Mouse (Mus musculus) embryonic facial prominence, embryonic 12.5 days (tissue): ENCODE results near the gene Rlf. TPM values are rescaled to one million over a fixed set of nuclear protein-coding genes. Genes with fewer than 3 reads are reported as not detected.
A peak's percentile ranks its signal among the peaks of the same experiment; 100 is the strongest.

Experiments
- ATAC-seq: fragments of 200-750 bp; cut with Nextera tagmentation; 2 replicates; pipeline ENCODE4 v1.8.0; 2017; ENCODE audit not compliant: insufficient number of reproducible peaks, insufficient read depth, low FRiP score, low TSS enrichment
- H3K27ac ChIP-seq: fragments of 300-500 bp; sonication (generic); 2 replicates; pipeline ENCODE4 v1.5.1; 2016; ENCODE audit warnings: mild to moderate bottlenecking
- H3K27me3 ChIP-seq: fragments of 300-500 bp; sonication (generic); 2 replicates; pipeline ENCODE4 v1.6.1; 2016; ENCODE audit warnings: mild to moderate bottlenecking, moderate library complexity
- H3K36me3 ChIP-seq: fragments of 300-500 bp; sonication (generic); 2 replicates; pipeline ENCODE4 v1.6.1; 2016; ENCODE audit warnings: mild to moderate bottlenecking
- H3K4me1 ChIP-seq: fragments of 300-500 bp; sonication (generic); 2 replicates; pipeline ENCODE4 v1.6.1; 2016
- H3K4me2 ChIP-seq: fragments of 300-500 bp; sonication (generic); replicated peaks from 2 replicates; pipeline ENCODE4 v1.6.1; 2016; ENCODE audit warnings: mild to moderate bottlenecking, moderate library complexity
- H3K4me3 ChIP-seq: fragments of 300-500 bp; sonication (generic); 2 replicates; pipeline ENCODE4 v1.5.1; 2016; ENCODE audit warnings: mild to moderate bottlenecking
- H3K9ac ChIP-seq: fragments of 300-500 bp; sonication (generic); 2 replicates; pipeline ENCODE4 v1.6.1; 2016; ENCODE audit warnings: mild to moderate bottlenecking, moderate library complexity
- H3K9me3 ChIP-seq: fragments of 300-500 bp; sonication (generic); 2 replicates; pipeline ENCODE4 v1.6.1; 2016; ENCODE audit warnings: mild to moderate bottlenecking, moderate library complexity
- WGBS: fragments of 180-500 bp; shearing (Covaris S2); methylation state at CpG from one replicate; pipeline ENCODE4 v1.1.7; 2016; 5-methylcytosine and 5-hydroxymethylcytosine counted together
- polyA plus RNA-seq: library from polyadenylated mRNA; unstranded; fragments of >200 nt; fragmentation: Nextera tagmentation; extraction: Ambion mirVana; gene quantifications from 2 replicates; pipeline ENCODE4 v1.2.1, GENCODE M21; 2016

Rlf gene
- polyA plus RNA-seq, 1 experiment from 2014 or later, result 35.6 TPM

DNA sequence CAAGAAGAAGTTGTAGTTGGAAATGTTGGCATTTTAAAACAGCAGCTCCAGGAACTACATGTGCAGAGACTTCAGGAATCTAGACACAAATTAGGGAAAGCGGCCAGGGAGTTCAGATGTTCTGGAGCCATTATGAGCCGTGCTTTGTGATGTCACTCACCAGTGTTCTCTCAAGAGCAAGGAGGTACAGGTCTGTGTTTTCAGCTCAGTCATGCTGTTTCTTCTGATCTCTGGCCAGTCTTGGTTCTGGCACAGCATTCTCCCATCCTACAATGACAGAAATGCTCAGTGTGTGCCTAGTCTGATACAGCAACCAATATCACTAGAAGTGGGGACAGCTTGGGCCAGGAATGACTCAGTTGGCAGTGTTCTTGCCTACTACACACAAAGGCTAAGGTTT lies 105.8 kb downstream of the Rlf start, which contains the start of gene Tmco2:
Tmco2 (minus strand) TSS at position 101 of the 400 bp plus-strand sequence.
- WGBS, result 81% methylated on average over 2 of the region's 2 CpGs
- H3K36me3 ChIP-seq, result no peaks in the 10 kb centered on the region

DNA sequence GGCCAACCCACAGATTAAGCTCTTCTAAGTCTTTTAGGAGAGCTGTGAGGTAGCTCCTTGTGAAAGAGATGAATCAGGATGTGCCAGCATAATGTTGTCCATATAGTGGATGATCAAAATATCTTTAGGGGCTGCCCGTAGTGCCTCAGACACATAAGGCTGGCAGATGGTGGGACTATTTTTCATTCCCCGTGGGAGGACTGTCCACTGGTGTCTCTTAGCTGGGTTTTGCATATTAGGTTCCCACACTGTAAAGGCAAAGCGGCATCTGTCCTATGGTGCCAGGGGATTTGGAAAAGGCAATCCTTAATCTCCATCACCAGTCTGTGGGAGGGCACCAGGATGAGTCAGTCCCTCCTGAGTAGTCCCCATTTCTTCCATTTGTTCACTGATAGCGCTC lies 111.6 kb downstream of the Rlf start:
- ATAC-seq, result no peak

More for the DNA sequence above, 105.8 kb downstream of the Rlf start, which contains the start of gene Tmco2:
- H3K4me1 ChIP-seq, result no peaks in the 10 kb centered on the region
- H3K9me3 ChIP-seq, result no peaks in the 10 kb centered on the region
- no peaks in the 10 kb centered on the region for H3K27me3 ChIP-seq
- H3K27ac ChIP-seq, result no peak within 1 kb of the TSS
- no peak for ATAC-seq
- no peak within 1 kb of the TSS for H3K9ac ChIP-seq
- H3K4me2 ChIP-seq, result no peak within 1 kb of the TSS
- no peak within 1 kb of the TSS for H3K4me3 ChIP-seq

DNA sequence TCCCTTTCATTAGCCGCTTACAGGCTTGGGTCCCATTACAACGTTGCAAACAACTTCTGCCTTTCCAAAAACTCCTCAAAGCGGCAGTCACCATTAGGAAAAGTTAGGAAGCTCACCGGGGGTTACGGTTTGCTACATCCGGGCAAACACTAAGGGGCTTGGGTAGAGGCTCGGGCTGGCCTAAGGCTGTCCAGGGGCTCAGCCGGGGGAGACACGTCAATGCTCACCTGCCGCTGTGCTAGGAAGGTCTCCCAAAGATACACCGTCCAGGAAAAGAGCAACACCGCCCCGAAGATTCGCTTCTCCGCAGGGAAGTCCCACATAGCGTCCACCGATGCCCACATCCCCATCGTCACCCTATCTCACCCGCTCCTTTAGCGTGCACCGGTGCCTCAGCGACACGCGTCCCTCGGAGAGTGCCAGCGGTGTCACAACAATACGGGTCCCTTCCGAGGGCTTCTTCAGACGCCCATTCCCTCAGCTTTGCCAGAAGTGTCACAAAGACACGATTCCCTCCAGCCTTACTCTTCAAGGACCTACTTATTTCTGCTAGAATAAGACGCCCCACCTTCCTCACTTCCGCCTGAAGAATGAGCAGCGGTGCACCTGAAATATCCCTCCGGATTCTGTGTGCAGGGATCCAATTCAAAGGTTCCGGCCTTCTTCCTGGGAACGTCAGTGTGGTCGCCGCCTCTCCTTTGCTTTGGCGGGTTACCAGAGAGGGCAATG lies 117.1 kb downstream of the Rlf start, which contains the start of gene Zmpste24:
Zmpste24 (minus strand) TSS at position 592 of the 729 bp plus-strand sequence.
- Histone ChIP-seq H3K4me1 (peaks cover 5% of the 10 kb centered on the region), H3K27ac (peak within 1 kb of the TSS; percentile 9; the same call in 1 of the 2 replicates), H3K9ac (peak within 1 kb of the TSS; percentile 69), H3K9me3 (no peaks in the 10 kb centered on the region), H3K4me2 (peak within 1 kb of the TSS; percentile 76), H3K4me3 (peak within 1 kb of the TSS; percentile 75), H3K36me3 (peaks cover 25% of the 10 kb centered on the region), H3K27me3 (no peaks in the 10 kb centered on the region)
- WGBS, result under 1% methylated on average over 39 of the region's 39 CpGs
- ATAC-seq, result peak; percentile 75

More for the DNA sequence above, 111.6 kb downstream of the Rlf start:
- Histone ChIP-seq H3K27ac (no peak overlapping the region), H3K9me3 (no peaks in the 10 kb centered on the region), H3K4me2 (no peak overlapping the region), H3K9ac (no peak overlapping the region), H3K4me3 (no peak overlapping the region), H3K27me3 (no peaks in the 10 kb centered on the region), H3K36me3 (no peaks in the 10 kb centered on the region), H3K4me1 (no peaks in the 10 kb centered on the region)
- WGBS, result 79% methylated on average over 4 of the region's 4 CpGs

Other genes with a start within 250 kb of the Rlf start
- 19.3 and 22.6 TPM in 2 replicates for gene Smap2, start 197.8 kb downstream of the Rlf start, polyA plus RNA-seq
- gene Col9a2, start 175.7 kb downstream of the Rlf start, polyA plus RNA-seq, result 61.6 and 62.4 TPM in 2 replicates
- 23.0 and 25.2 TPM in 2 replicates for gene Zmpste24, start 116.8 kb downstream of the Rlf start, polyA plus RNA-seq
- gene Tmco2, start 105.9 kb downstream of the Rlf start, polyA plus RNA-seq, result not detected in 2 replicates
- not detected in 2 replicates for gene Gm12888, start 109.8 kb upstream of the Rlf start, polyA plus RNA-seq
- gene Gm12886, start 208.0 kb upstream of the Rlf start, polyA plus RNA-seq, result not detected in 2 replicates